Comparison of ENCODE assay signal across 13 mouse cellular contexts in genomic region chr15:62049416-62049815, GRCm38 (mm10).
A peak's percentile ranks its signal among the peaks of the same experiment; 100 is the strongest.
DNase-seq lines count a peak whose midpoint lies in the region; ATAC-seq and TF ChIP-seq lines count a peak whose summit lies in the region.
"Had no signal": no experiment of that assay in that cellular context is flagged by ENCODE, and none has a peak within 500 bp of the region (broad histone marks: within the 10 kb centered on the region; RNA-seq: fewer than 3 reads in every experiment).

No protein-coding gene starts in this region.

- no peak overlapping the region for H3K27ac ChIP-seq in neural tube, embryonic 15.5 days (replicated peaks)
- H3K27ac ChIP-seq in embryonic facial prominence, embryonic 14.5 days (replicated peaks; ENCODE audit: low read depth, low read length), result peak overlapping the region; percentile 19
- H3K27ac ChIP-seq in kidney, adult 2 months (ENCODE audit: insufficient read depth, low read depth, low read length), result no peak overlapping the region
- H3K27ac ChIP-seq: heart, adult 2 months had no signal

- peak; percentile 88 for DNase-seq in heart, adult 11 months
- no peak for DNase-seq in heart, adult 8-10 months (ENCODE audit: low spot score)
- DNase-seq in neural tube, embryonic 10.5 days (ENCODE audit: extremely low spot score, low spot score), result peak; percentile 25
- DNase-seq in embryonic facial prominence, embryonic 14.5 days (ENCODE audit: low spot score), result peak; percentile 75
- DNase-seq in adipocyte (ENCODE audit: low spot score), result no peak
- DNase-seq in kidney, adult 2 months, result no peak
- DNase-seq: adrenal gland, adult 2 months; forebrain, postnatal 0 days; heart, adult 2 months; heart, postnatal 4 days; kidney, adult 11 months had no signal

- no peak for TF ChIP-seq CTCF in kidney, adult 2 months (conservative IDR thresholded peaks at IDR 0.05; ENCODE audit: insufficient read depth, insufficient read length, low read depth, low read length)

- H3K36me3 ChIP-seq in neural tube, embryonic 15.5 days, result no peaks in the 10 kb centered on the region
- 0 out of 2 replicates have a peak, but pooled peaks cover 2% of the 10 kb centered on the region for H3K36me3 ChIP-seq in embryonic facial prominence, embryonic 14.5 days (ENCODE audit: control insufficient read depth, insufficient read depth, low read length)
- peaks cover 5% of the 10 kb centered on the region for H3K36me3 ChIP-seq in myocyte (ENCODE audit: control insufficient read depth, insufficient read depth)
- no peaks in the 10 kb centered on the region for H3K36me3 ChIP-seq in kidney, adult 2 months (ENCODE audit: control insufficient read depth, insufficient read depth, low read length)

- no peak overlapping the region for H3K9ac ChIP-seq in neural tube, embryonic 15.5 days (replicated peaks)
- no peak overlapping the region for H3K9ac ChIP-seq in embryonic facial prominence, embryonic 14.5 days (ENCODE audit: low read depth, low read length)
- H3K9ac ChIP-seq: forebrain, postnatal 0 days had no signal

- no peak overlapping the region for H3K4me3 ChIP-seq in neural tube, embryonic 15.5 days (replicated peaks)
- H3K4me3 ChIP-seq in embryonic facial prominence, embryonic 14.5 days (ENCODE audit: low read depth, low read length), result no peak overlapping the region
- H3K4me3 ChIP-seq in myocyte, result no peak overlapping the region
- H3K4me3 ChIP-seq in kidney, adult 2 months (ENCODE audit: insufficient read depth, low read depth, low read length), result no peak overlapping the region
- H3K4me3 ChIP-seq: heart, adult 2 months had no signal

- no peak overlapping the region for H3K4me2 ChIP-seq in neural tube, embryonic 15.5 days
- peak overlapping the region; percentile 25 for H3K4me2 ChIP-seq in embryonic facial prominence, embryonic 14.5 days (ENCODE audit: low read depth, low read length)
- peak overlapping the region; percentile 51 for H3K4me2 ChIP-seq in myocyte (ENCODE audit: low read depth)

- no peak overlapping the region for H3ac ChIP-seq in myocyte (ENCODE audit: control insufficient read depth, insufficient read length)

- H3K9me3 ChIP-seq in neural tube, embryonic 15.5 days (replicated peaks), result no peaks in the 10 kb centered on the region
- H3K9me3 ChIP-seq in embryonic facial prominence, embryonic 14.5 days (ENCODE audit: control insufficient read depth, low read length), result 0 out of 2 replicates have a peak, but pooled peaks cover 6% of the 10 kb centered on the region

- ATAC-seq in neural tube, embryonic 15.5 days (ENCODE audit: low FRiP score), result no peak
- ATAC-seq in embryonic facial prominence, embryonic 14.5 days (ENCODE audit: low read depth), result no peak
- ATAC-seq: forebrain, postnatal 0 days had no signal

- no peaks in the 10 kb centered on the region for H3K4me1 ChIP-seq in neural tube, embryonic 15.5 days
- peaks cover 11% of the 10 kb centered on the region for H3K4me1 ChIP-seq in embryonic facial prominence, embryonic 14.5 days (ENCODE audit: control insufficient read depth, insufficient read depth, low read length)
- H3K4me1 ChIP-seq in kidney, adult 2 months (ENCODE audit: control insufficient read depth, insufficient read depth, low read length), result 0 out of 2 replicates have a peak, but pooled peaks cover 3% of the 10 kb centered on the region

- H3K27me3 ChIP-seq in neural tube, embryonic 15.5 days (replicated peaks), result no peaks in the 10 kb centered on the region
- no peaks in the 10 kb centered on the region for H3K27me3 ChIP-seq in embryonic facial prominence, embryonic 14.5 days (replicated peaks; ENCODE audit: control insufficient read depth, insufficient read depth, low read length)
- no peaks in the 10 kb centered on the region for H3K27me3 ChIP-seq in myocyte (ENCODE audit: control insufficient read depth, insufficient read depth, insufficient read length)
- H3K27me3 ChIP-seq in kidney, adult 2 months (replicated peaks; ENCODE audit: control insufficient read depth, insufficient read depth, low read length), result no peaks in the 10 kb centered on the region

- H3K79me2 ChIP-seq in myocyte (ENCODE audit: control insufficient read depth, insufficient read depth), result peaks cover 98% of the 10 kb centered on the region

- 91% methylated on average over 9 of the region's 9 CpGs for WGBS in neural tube, embryonic 15.5 days
- WGBS in embryonic facial prominence, embryonic 14.5 days, result 30% methylated on average over 9 of the region's 9 CpGs
- WGBS in kidney, adult 2 months, result 82% methylated on average over 9 of the region's 9 CpGs

- TF ChIP-seq POLR2A in myocyte (IDR thresholded peaks at IDR 0.05; ENCODE audit: insufficient read length, low read depth), result no peak
- no peak for TF ChIP-seq POLR2A in kidney, adult 2 months (IDR thresholded peaks at IDR 0.05; ENCODE audit: low read depth, low read length)

TF ChIP-seq in myocyte, 11 proteins besides CTCF, POLR2A, EP300 and RAD21:
- TF ChIP-seq TCF12 (IDR thresholded peaks at IDR 0.05; ENCODE audit: insufficient read depth, poor library complexity, severe bottlenecking), result no peak

Comparison
In these comparisons a context has a peak if more than half of its experiments do, and no peak if none do; other contexts are left out.
1. DNase-seq: peak in heart, adult 11 months (single experiment), neural tube, embryonic 10.5 days (single experiment) and embryonic facial prominence, embryonic 14.5 days (single experiment); none in heart, adult 8-10 months (single experiment), adipocyte (single experiment) and kidney, adult 2 months (single experiment).